Mouse (Mus musculus) CH12.LX (cell line): ENCODE data around the gene Rpl39l. TPM values are rescaled to one million over a fixed set of nuclear protein-coding genes. Genes with fewer than 3 reads are reported as not detected.
"Not testable (repeated sequence)": the region's sequence is repeated elsewhere in the genome, so short reads cannot be mapped to it uniquely, and the experiment has no call there.

Source experiments
- DNase-seq: peaks from one replicate; pipeline ENCODE4 v3.0.0-alpha.2; 2013; ENCODE audit errors: extremely low read depth
- H3K27ac ChIP-seq: 2 replicates; pipeline ENCODE4 v1.5.1; 2012; ENCODE audit warnings: low read depth, mild to moderate bottlenecking, control low read depth, moderate library complexity; ENCODE audit not compliant: insufficient read depth
- H3K27me3 ChIP-seq: replicated peaks from 2 replicates; pipeline ENCODE3; 2012; ENCODE audit warnings: inconsistent platforms
- H3K36me3 ChIP-seq, 2 experiments: replicated peaks in 1 of 2; 2 replicates each; pipeline versions ENCODE3 to v1.6.1; 2012; ENCODE audit warnings: inconsistent platforms in 1 of 2, low read length in 1 of 2, mild to moderate bottlenecking in 1 of 2, mixed read lengths in 1 of 2, moderate library complexity in 1 of 2; ENCODE audit not compliant: control insufficient read depth in 1 of 2, insufficient read depth in 1 of 2
- H3K4me1 ChIP-seq, 2 experiments: 2 replicates each; pipeline ENCODE4 v1.6.1; 2012; ENCODE audit warnings: inconsistent platforms in 1 of 2, moderate library complexity in 1 of 2; ENCODE audit not compliant: insufficient read depth in 2 of 2, control insufficient read depth in 1 of 2
- H3K4me2 ChIP-seq: 2 replicates; pipeline ENCODE4 v1.6.1; 2012; ENCODE audit warnings: low read depth, mild to moderate bottlenecking, control low read depth; ENCODE audit not compliant: poor library complexity, insufficient read depth, severe bottlenecking
- H3K4me3 ChIP-seq, 3 experiments: fragments of 150-350 bp in 1 of 3; sonication (generic) in 1 of 3; replicated peaks in 1 of 3; 2 replicates each; pipeline versions ENCODE3 to v1.5.1; 2011 to 2012; ENCODE audit warnings: low read depth in 2 of 3, low read length in 2 of 3, mild to moderate bottlenecking in 2 of 3, moderate library complexity in 2 of 3, control low read depth in 1 of 3, improper control_type of control experiment in 1 of 3, inconsistent platforms in 1 of 3, mixed read lengths in 1 of 3; ENCODE audit not compliant: poor library complexity in 1 of 3
- H3K79me2 ChIP-seq: replicated peaks from 2 replicates; pipeline ENCODE4 v1.6.1; 2012; ENCODE audit warnings: mild to moderate bottlenecking, moderate library complexity; ENCODE audit not compliant: control insufficient read depth, poor library complexity, insufficient read depth, severe bottlenecking; ENCODE audit errors: extremely low read depth
- H3K9ac ChIP-seq: 2 replicates; pipeline ENCODE4 v1.6.1; 2012; ENCODE audit warnings: low read depth, mild to moderate bottlenecking, control low read depth, moderate library complexity; ENCODE audit not compliant: insufficient read depth
- H3K9me3 ChIP-seq: replicated peaks from 2 replicates; pipeline ENCODE3; 2012; ENCODE audit warnings: low read length, inconsistent platforms, mixed read lengths
- dilution Hi-C: fragments of 300-500 bp; cut with MboI; formaldehyde crosslinking; loops from 2 replicates; pipeline ENCODE4 v1.14.3; 2020; ENCODE audit warnings: low sequenced_read_pairs; ENCODE audit not compliant: extremely low pct_unique_long_range_greater_than_20kb, extremely low pct_ligation_motif_present
- in situ Hi-C: fragments of 300-500 bp; cut with MboI; formaldehyde crosslinking; loops from 3 replicates; pipeline ENCODE4 v1.14.3; 2019; ENCODE audit warnings: low sequenced_read_pairs, low pct_ligation_motif_present, low pct_unique_long_range_greater_than_20kb, mixed read lengths
- polyA plus RNA-seq: library from polyadenylated mRNA; unstranded; fragments of >175 nt; gene quantifications from 2 replicates; pipeline ENCODE4 v1.2.1, GENCODE M21; 2012; ENCODE audit warnings: low read depth; ENCODE audit not compliant: insufficient read length
- total RNA-seq, 2 experiments: library from RNA; depleted of rRNA; stranded (reverse); fragments of 300-350 nt in 1 of 2; fragments of >200 nt in 1 of 2; gene quantifications; 2 replicates each; pipeline ENCODE4 v1.2.3; 2012 to 2014

Gene Rpl39l
- total and polyA plus RNA-seq, 3 experiments: 7.3 to 16.2 (median 10.2) TPM

DNA sequence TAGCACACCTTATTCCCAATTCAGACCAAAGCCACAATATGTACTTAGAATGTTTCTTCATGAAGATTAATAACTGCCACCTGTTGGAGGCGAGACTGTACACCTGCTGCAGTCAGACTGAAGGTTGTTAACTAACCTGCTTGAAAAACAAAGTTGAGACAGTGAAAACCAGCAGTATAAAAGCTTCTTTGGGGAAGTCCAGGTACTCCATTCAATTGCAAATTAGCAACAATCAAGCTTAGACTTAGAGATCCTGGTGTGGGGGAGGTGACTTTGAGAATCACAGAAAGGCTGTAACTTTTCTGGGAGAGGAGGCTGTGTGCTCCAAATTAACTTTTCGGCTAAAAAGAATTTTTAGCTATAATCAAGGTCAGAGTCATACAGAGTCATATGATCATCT, 47.0 kb downstream of the Rpl39l start:
- H3K36me3 ChIP-seq, H3K27me3 ChIP-seq, DNase-seq, H3K9me3 ChIP-seq, H3K4me3 ChIP-seq, H3K79me2 ChIP-seq, H3K4me2 ChIP-seq, H3K9ac ChIP-seq, in situ Hi-C loops, H3K27ac ChIP-seq, H3K4me1 ChIP-seq, dilution Hi-C loops: not testable (repeated sequence)

Other genes starting within 250 kb of the Rpl39l start
- gene Grin2a, start 174.7 kb upstream of the Rpl39l start, total RNA-seq (2012; rRNA removed): not detected in 2 replicates
- gene Grin2a, start 174.7 kb upstream of the Rpl39l start, total RNA-seq (2014; rRNA removed): not detected in 2 replicates
- not detected in 2 replicates for gene Grin2a, start 174.7 kb upstream of the Rpl39l start, polyA plus RNA-seq
- gene Atf7ip2, start 22.5 kb downstream of the Rpl39l start, total RNA-seq (2012; rRNA removed): not detected in 2 replicates
- gene Atf7ip2, start 22.5 kb downstream of the Rpl39l start, total RNA-seq (2014; rRNA removed): not detected in 2 replicates
- gene Atf7ip2, start 22.5 kb downstream of the Rpl39l start, polyA plus RNA-seq: not detected in 2 replicates
- 0.04 TPM in 1 of 2 replicates, not detected in the other for gene Emp2, start 143.7 kb downstream of the Rpl39l start, total RNA-seq (2012; rRNA removed)
- 0.11 TPM in 1 of 2 replicates, not detected in the other for gene Emp2, start 143.7 kb downstream of the Rpl39l start, total RNA-seq (2014; rRNA removed)
- gene Emp2, start 143.7 kb downstream of the Rpl39l start, polyA plus RNA-seq: 0.07 and 0.09 TPM in 2 replicates
- gene Tekt5, start 225.3 kb downstream of the Rpl39l start, total RNA-seq (2012; rRNA removed): 0.08 TPM in 1 of 2 replicates, not detected in the other
- not detected in 2 replicates for gene Tekt5, start 225.3 kb downstream of the Rpl39l start, total RNA-seq (2014; rRNA removed)
- 0.14 and 0.17 TPM in 2 replicates for gene Tekt5, start 225.3 kb downstream of the Rpl39l start, polyA plus RNA-seq
- gene Nubp1, start 241.7 kb downstream of the Rpl39l start, total RNA-seq (2012; rRNA removed): 163 and 169 TPM in 2 replicates
- 152 TPM in 2 replicates for gene Nubp1, start 241.7 kb downstream of the Rpl39l start, total RNA-seq (2014; rRNA removed)
- gene Nubp1, start 241.7 kb downstream of the Rpl39l start, polyA plus RNA-seq: 162 and 176 TPM in 2 replicates